Mouse (Mus musculus): ENCODE results near the gene Tha1. TPM values are rescaled to one million over a fixed set of nuclear protein-coding genes. Genes with fewer than 3 reads are reported as not detected.

Gene Tha1
- polyA plus RNA-seq, 1 experiment from 2014 or later, result 7.1 TPM

DNA sequence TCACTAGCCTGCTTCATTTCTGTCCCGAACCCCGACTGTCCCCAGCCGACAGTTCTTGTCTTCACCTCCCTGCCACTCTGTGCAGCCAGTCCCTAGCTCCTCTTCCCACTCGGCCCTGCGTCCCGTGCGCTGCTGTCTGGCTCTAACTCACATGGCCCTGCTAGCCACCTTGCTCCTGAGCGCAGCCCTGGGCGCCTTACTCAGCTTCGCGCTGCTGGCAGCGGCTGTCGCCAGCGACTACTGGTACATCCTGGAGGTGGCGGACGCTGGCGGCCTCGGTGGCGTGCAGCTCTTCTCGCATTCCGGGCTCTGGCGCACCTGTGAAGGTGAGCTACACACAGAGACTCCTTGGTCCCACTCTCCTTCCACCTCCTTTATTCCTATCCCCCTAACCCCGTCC is 12.7 kb downstream of the Tha1 start, which contains the start of gene Tmem235:
TSS of gene Tmem235 (plus strand) at position 152 of the 400 bp plus-strand sequence.
- ATAC-seq (ENCODE audit: insufficient read depth, low FRiP score, low read depth), result no peak
- Histone ChIP-seq H3K9ac (no peak within 1 kb of the TSS), H3K36me3 (peaks cover 20% of the 10 kb centered on the region), H3K4me1 (0 out of 2 replicates have a peak, but pooled peaks cover 2% of the 10 kb centered on the region), H3K27me3 (replicated peaks) (peaks cover 19% of the 10 kb centered on the region), H3K9me3 (no peaks in the 10 kb centered on the region), H3K4me2 (no peak within 1 kb of the TSS), H3K4me3 (replicated peaks) (no peak within 1 kb of the TSS), H3K27ac (no peak within 1 kb of the TSS)
- 8% methylated on average over 23 of the region's 23 CpGs for WGBS

DNA sequence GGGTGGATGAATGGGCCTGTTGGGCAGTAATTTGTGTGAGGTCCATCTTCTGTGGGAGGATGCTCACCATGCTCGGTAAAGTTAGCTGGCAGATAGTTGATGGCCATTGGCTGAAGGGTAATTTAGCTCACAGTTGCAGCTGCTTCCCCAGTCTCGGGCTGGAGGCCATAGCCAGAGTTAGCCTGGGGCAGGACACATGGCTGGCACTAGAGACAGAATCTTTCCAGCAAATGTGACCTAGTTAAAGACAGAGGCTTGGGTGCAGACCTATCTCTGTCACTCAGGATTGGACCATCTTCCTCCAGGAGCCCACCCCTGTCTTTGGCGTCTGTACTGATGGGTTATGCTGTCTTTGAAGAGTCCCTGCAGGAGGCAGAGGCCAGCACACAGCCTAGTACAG is 14.9 kb downstream of the Tha1 start:
- WGBS, result 48% methylated on average over 3 of the region's 3 CpGs
- ATAC-seq (ENCODE audit: insufficient read depth, low FRiP score, low read depth), result no peak
- Histone ChIP-seq H3K4me1 (0 out of 2 replicates have a peak, but pooled peaks cover 2% of the 10 kb centered on the region), H3K36me3 (peaks cover 37% of the 10 kb centered on the region), H3K4me3 (replicated peaks) (no peak overlapping the region), H3K9me3 (no peaks in the 10 kb centered on the region), H3K27ac (no peak overlapping the region), H3K4me2 (no peak overlapping the region), H3K9ac (no peak overlapping the region), H3K27me3 (replicated peaks) (peaks cover 19% of the 10 kb centered on the region)

DNA sequence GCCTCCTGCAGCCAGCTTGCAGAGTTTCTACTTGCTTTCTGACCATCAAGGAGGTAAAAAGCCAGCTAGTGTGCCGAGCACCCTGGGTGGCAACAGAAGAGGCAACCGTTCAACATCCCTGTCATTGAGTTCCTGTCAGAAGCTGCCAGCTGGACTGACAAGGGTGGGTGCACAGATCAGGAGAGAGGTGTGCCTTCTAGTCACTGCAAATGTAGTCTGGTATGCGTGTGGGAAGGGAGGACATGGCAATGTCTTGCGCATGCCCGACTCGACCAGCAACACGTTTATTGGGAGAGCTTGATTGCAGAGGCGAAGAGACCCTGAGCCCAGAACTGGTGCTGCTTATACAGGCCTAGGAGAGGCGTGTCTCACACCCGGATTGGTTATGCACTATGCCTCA is 15.8 kb downstream of the Tha1 start:
- H3K27me3 ChIP-seq (replicated peaks), result peaks cover 19% of the 10 kb centered on the region
- no peak overlapping the region for H3K4me3 ChIP-seq (replicated peaks)
- no peaks in the 10 kb centered on the region for H3K9me3 ChIP-seq
- no peak overlapping the region for H3K27ac ChIP-seq
- peaks cover 46% of the 10 kb centered on the region for H3K36me3 ChIP-seq
- H3K4me1 ChIP-seq, result 0 out of 2 replicates have a peak, but pooled peaks cover 2% of the 10 kb centered on the region
- 91% methylated on average over 10 of the region's 10 CpGs for WGBS
- H3K9ac ChIP-seq, result no peak overlapping the region
- H3K4me2 ChIP-seq, result no peak overlapping the region
- no peak for ATAC-seq (ENCODE audit: insufficient read depth, low FRiP score, low read depth)

DNA sequence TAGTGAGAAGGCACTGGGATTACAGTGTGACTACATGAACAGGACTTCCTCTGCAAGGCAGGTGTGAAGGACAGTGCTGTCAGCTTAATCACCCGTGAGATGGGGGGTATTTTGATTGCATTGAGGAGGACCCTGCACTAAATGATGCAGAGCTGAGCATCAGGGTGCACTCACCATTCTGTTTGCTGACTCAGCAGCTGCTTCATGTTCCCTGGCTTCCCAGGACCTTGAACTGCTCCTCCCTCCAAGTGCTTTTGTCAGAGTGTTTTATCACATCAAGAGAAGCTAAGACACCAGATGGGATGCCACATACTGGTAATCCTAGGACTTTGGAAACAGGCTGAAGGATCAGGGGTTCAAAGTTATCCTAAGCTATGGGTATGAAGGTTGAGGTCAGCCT is 17.3 kb downstream of the Tha1 start:
- Histone ChIP-seq H3K4me3 (replicated peaks) (no peak overlapping the region), H3K4me1 (0 out of 2 replicates have a peak, but pooled peaks cover 5% of the 10 kb centered on the region), H3K9me3 (no peaks in the 10 kb centered on the region), H3K36me3 (peaks cover 53% of the 10 kb centered on the region), H3K4me2 (no peak overlapping the region), H3K27ac (no peak overlapping the region), H3K27me3 (replicated peaks) (peaks cover 14% of the 10 kb centered on the region), H3K9ac (no peak overlapping the region)
- ATAC-seq (ENCODE audit: insufficient read depth, low FRiP score, low read depth), result no peak
- WGBS, result 65% methylated on average over 1 of the region's 1 CpGs

DNA sequence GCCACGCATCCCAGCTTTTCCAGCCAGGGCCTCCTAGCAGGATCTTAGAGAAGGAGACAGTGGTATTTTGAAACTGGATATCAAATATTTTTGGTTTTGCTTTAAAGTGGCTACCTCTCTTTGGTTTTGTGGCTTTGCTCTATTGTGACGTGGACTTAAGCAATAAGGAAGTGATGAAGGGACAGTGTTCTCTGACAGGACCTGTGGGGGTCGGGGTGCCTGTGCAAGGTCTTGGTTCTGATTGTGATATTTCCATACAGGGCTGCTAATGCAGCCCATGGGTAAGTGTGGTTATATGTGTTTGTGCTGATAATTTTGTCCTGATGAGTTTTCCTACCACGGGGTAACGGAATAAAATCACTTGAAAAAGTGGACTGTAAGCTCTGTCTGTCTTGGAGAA is 17.9 kb downstream of the Tha1 start:
- H3K27ac ChIP-seq, result no peak overlapping the region
- no peak overlapping the region for H3K4me2 ChIP-seq
- 94% methylated on average over 5 of the region's 5 CpGs for WGBS
- H3K9me3 ChIP-seq, result no peaks in the 10 kb centered on the region
- peaks cover 53% of the 10 kb centered on the region for H3K36me3 ChIP-seq
- H3K9ac ChIP-seq, result no peak overlapping the region
- H3K27me3 ChIP-seq (replicated peaks), result peaks cover 8% of the 10 kb centered on the region
- no peak for ATAC-seq (ENCODE audit: insufficient read depth, low FRiP score, low read depth)
- no peak overlapping the region for H3K4me3 ChIP-seq (replicated peaks)
- peaks cover 7% of the 10 kb centered on the region for H3K4me1 ChIP-seq

DNA sequence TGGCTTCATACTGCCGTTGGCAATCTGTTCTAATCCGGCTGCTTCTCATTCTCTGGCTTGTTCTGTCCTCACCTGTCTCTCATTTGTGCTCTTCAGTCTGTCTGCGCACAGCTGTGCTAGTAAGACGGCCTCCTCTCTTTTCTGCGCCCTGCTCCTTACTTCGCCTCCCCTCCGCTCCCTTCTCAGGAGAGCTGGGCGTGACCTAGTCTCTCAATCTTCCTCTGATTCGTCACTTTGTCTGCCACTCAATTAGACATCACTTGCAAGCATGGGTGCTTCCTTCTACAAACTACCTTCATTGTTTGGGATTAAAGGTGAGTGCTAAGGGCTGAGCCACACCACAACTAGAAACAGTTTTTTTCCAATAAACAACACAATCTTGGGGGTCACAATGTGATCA is 19.0 kb downstream of the Tha1 start:
- Histone ChIP-seq H3K4me1 (peaks cover 18% of the 10 kb centered on the region), H3K27ac (no peak overlapping the region), H3K4me3 (replicated peaks) (no peak overlapping the region), H3K9me3 (no peaks in the 10 kb centered on the region), H3K27me3 (replicated peaks) (no peaks in the 10 kb centered on the region), H3K4me2 (no peak overlapping the region), H3K36me3 (peaks cover 53% of the 10 kb centered on the region), H3K9ac (no peak overlapping the region)
- 90% methylated on average over 9 of the region's 9 CpGs for WGBS
- ATAC-seq (ENCODE audit: insufficient read depth, low FRiP score, low read depth), result no peak

DNA sequence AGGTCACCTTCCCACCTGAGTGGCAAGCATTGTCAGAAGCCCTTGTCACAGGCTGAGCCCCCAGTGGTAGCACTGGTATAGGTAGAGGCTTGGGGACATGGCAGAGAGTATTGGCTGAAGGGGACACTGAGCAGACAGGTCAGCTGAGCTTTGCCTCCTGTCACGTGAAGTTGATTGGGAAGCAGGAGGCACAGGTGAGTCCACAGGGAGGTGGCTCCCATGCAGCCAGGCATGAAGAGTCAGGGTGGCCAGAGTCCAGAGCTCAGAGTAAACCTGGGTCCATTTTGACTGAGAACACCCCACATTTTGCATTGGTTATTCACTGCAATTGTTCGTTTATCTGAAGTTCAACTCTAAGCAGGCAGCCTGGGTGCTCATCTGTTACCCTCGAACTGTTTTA is 20.4 kb downstream of the Tha1 start:
- H3K36me3 ChIP-seq, result peaks cover 53% of the 10 kb centered on the region
- H3K27me3 ChIP-seq (replicated peaks), result no peaks in the 10 kb centered on the region
- no peaks in the 10 kb centered on the region for H3K9me3 ChIP-seq
- H3K27ac ChIP-seq, result no peak overlapping the region
- H3K4me3 ChIP-seq (replicated peaks), result no peak overlapping the region
- 78% methylated on average over 3 of the region's 3 CpGs for WGBS
- ATAC-seq (ENCODE audit: insufficient read depth, low FRiP score, low read depth), result no peak
- H3K4me2 ChIP-seq, result no peak overlapping the region
- no peak overlapping the region for H3K9ac ChIP-seq
- peaks cover 22% of the 10 kb centered on the region for H3K4me1 ChIP-seq

DNA sequence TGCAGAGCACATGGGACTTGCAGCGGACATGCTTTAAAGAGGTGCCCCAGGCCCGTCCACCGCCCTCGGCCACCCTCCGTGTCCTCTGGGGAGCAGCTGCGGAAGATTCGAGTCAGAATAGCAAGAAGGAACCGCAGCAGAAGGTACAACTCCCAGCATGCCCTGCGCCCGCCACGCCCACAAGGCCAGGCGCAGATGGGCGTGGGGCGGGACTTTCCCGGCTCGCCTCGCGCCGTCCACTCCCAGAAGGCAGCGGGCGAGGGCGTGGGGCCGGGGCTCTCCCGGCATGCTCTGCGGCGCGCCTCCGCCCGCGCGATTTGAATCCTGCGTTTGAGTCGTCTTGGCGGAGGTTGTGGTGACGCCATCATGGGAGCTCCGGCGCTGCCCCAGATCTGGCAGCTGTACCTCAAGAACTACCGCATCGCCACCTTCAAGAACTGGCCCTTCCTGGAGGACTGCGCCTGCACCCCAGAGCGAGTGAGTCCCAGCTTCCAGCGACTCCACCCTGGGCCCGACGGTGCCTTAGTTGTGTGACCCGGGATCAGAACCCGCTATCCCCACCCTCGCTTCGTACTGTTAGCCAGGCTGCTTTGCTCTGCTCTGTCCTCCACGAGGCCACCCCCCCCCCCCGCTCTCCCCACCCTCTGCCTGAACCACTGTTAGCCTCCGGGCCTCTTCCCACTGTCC is 24.2 kb downstream of the Tha1 start, which contains the start of gene Birc5:
TSS of gene Birc5 (plus strand) at position 267 of the 687 bp plus-strand sequence.
- H3K9me3 ChIP-seq, result no peaks in the 10 kb centered on the region
- no peaks in the 10 kb centered on the region for H3K27me3 ChIP-seq (replicated peaks)
- ATAC-seq (ENCODE audit: insufficient read depth, low FRiP score, low read depth), result peak; percentile 95
- H3K27ac ChIP-seq, result peak within 1 kb of the TSS; percentile 99
- peak within 1 kb of the TSS; percentile 84 for H3K9ac ChIP-seq
- WGBS, result under 1% methylated on average over 51 of the region's 51 CpGs
- peak within 1 kb of the TSS; percentile 89 for H3K4me2 ChIP-seq
- peaks cover 32% of the 10 kb centered on the region for H3K4me1 ChIP-seq
- peak within 1 kb of the TSS; percentile 71 for H3K4me3 ChIP-seq (replicated peaks)
- peaks cover 22% of the 10 kb centered on the region for H3K36me3 ChIP-seq

DNA sequence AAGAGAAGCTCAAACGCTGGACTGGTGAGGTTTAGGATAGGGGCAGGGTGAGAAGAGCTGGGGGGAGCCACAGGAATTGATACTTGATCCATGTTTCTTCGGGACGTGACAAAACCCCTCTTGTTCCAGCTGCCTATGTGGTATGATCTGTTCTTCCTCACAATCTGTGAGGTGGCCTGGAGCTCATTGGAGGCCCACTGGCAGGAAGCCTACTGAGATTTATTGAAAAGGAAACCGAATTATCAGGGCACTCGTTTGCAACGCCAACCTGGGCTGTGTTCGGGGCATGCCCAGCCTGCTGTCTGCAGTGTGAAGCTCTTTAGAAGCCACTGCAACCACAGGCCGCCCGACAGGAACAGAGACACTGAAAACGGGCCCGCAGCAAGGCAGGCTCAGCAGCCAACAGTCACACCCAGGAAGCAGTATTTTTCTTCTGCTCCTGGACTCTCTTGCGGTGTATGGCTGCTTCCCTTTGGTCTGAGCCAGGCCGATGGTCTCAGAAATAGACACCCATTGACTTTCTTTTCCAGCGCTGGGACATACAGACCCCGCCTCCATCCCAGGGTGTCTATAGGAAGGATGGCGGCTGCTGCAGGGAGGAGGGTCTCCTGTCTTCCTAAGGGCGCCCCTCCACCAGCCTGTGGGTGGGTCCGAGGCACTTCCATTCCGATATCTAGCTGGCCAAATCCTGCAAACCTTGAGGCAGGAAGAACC is 24.9 kb downstream of the Tha1 start:
- H3K36me3 ChIP-seq, result peaks cover 16% of the 10 kb centered on the region
- no peaks in the 10 kb centered on the region for H3K9me3 ChIP-seq
- peak; percentile 65 for ATAC-seq (ENCODE audit: insufficient read depth, low FRiP score, low read depth)

DNA sequence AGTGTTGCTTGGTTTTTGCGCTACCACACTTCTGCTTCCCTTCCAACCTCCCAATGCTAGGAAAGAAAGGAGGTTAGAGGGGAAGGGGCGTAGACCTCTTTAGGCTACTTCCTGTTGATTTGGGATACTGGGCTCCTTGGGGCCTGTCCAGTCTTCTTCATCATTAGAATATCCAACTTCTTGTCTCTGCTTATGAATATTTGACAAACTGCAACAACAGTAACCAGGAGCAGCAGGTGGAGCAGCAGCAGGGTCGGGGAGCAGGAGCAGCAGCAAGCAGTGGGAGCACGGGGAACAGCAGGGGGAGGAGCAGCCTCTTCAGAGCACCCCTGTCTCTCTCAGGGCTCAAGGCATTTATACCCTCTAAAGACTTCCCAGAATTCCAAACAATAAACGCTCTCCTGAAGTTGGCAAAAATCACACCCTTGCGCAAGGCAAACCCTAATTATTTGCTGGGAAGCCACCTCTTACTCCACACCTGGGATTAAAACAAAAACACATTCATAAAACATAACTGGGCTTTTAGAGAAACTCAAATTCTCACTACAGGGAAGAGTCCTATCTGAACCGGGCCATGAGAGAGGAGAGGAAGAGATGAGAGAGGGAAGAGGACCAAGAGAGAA is 25.6 kb downstream of the Tha1 start:
- H3K36me3 ChIP-seq, result peaks cover 10% of the 10 kb centered on the region
- no peaks in the 10 kb centered on the region for H3K9me3 ChIP-seq
- peaks cover 32% of the 10 kb centered on the region for H3K4me1 ChIP-seq
- H3K27me3 ChIP-seq (replicated peaks), result no peaks in the 10 kb centered on the region
- peak overlapping the region; percentile 99 for H3K27ac ChIP-seq
- ATAC-seq (ENCODE audit: insufficient read depth, low FRiP score, low read depth), result no peak
- peak overlapping the region; percentile 84; the same call in 1 of the 2 replicates for H3K9ac ChIP-seq
- H3K4me2 ChIP-seq, result peak overlapping the region; percentile 89
- WGBS, result 70% methylated on average over 7 of the region's 7 CpGs
- peak overlapping the region; percentile 71 for H3K4me3 ChIP-seq (replicated peaks)

More for the DNA sequence above, 24.9 kb downstream of the Tha1 start:
- peak overlapping the region; percentile 89 for H3K4me2 ChIP-seq
- 6% methylated on average over 19 of the region's 19 CpGs for WGBS
- H3K27ac ChIP-seq, result peak overlapping the region; percentile 99
- no peaks in the 10 kb centered on the region for H3K27me3 ChIP-seq (replicated peaks)
- peak overlapping the region; percentile 71 for H3K4me3 ChIP-seq (replicated peaks)
- H3K4me1 ChIP-seq, result peaks cover 32% of the 10 kb centered on the region
- H3K9ac ChIP-seq, result peak overlapping the region; percentile 84

DNA sequence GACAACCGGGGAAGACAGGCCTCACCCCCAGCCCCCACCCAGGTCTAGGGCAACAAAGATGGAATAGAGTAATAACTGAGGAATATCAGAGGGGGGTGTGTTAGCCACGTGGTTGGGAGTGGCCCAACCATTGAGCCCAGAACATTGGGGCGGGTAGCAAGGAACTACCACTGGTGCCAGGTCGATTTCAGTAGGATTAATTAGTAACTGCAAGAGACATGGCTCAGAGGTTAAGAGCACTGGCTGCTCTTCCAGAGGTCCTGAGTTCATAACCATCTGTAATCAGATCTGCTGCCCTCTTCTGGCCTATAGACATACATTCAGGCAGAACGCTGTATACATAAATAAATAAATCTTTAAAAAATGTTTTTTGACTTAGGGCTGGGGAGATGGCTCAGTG is 26.6 kb downstream of the Tha1 start:
- WGBS, result 43% methylated on average over 5 of the region's 5 CpGs
- ATAC-seq (ENCODE audit: insufficient read depth, low FRiP score, low read depth), result 0 out of 2 replicates have a peak, but pooled peaks have one; percentile 4

DNA sequence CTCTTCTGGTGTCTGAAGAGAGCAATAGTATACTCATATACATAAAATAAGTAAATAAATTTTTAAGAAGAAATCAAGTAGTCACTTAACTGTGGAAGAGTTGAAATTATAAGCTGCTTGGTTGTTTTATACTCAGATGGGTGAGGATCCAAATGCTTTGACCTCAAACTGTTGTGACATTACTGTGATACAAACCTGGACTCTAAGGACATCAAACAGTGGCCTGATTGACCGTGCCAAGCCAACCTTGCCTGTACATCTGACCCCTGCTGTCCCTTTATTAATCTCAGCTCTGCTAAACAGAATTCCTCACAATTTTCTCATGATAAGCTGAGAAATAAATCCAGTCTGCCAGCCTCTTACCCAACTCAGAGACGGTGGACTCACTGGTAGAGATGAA is 27.6 kb downstream of the Tha1 start:
- Histone ChIP-seq H3K4me3 (replicated peaks) (no peak overlapping the region), H3K27me3 (replicated peaks) (no peaks in the 10 kb centered on the region), H3K27ac (no peak overlapping the region), H3K36me3 (no peaks in the 10 kb centered on the region), H3K9me3 (no peaks in the 10 kb centered on the region), H3K4me2 (no peak overlapping the region), H3K4me1 (peaks cover 27% of the 10 kb centered on the region), H3K9ac (no peak overlapping the region)
- ATAC-seq (ENCODE audit: insufficient read depth, low FRiP score, low read depth), result no peak
- 77% methylated on average over 2 of the region's 2 CpGs for WGBS

More for the DNA sequence above, 26.6 kb downstream of the Tha1 start:
- Histone ChIP-seq H3K36me3 (0 out of 2 replicates have a peak, but pooled peaks cover 2% of the 10 kb centered on the region), H3K27me3 (replicated peaks) (no peaks in the 10 kb centered on the region), H3K9ac (no peak overlapping the region), H3K4me1 (peaks cover 32% of the 10 kb centered on the region), H3K9me3 (no peaks in the 10 kb centered on the region), H3K4me2 (no peak overlapping the region), H3K27ac (no peak overlapping the region), H3K4me3 (replicated peaks) (no peak overlapping the region)

Measured in stomach, embryonic 15.5 days (tissue).